Mouse (Mus musculus): ENCODE data around the gene Lyzl6.

GRCm38 (mm10) chr11:103636261-103636660 lies 2.4 kb downstream of the Lyzl6 start:
- TF ChIP-seq POLR2A (IDR thresholded peaks at IDR 0.05; ENCODE audit: low read depth, low read length), result no peak
- TF ChIP-seq CTCF (IDR thresholded peaks at IDR 0.05; ENCODE audit: extremely low read depth, insufficient read length, insufficient replicate concordance, low read depth, low read length), result no peak
